In genomic region chr10:52072482-52072881, GRCm38 (mm10) we compare ENCODE assay signal across 8 mouse cellular contexts. TPM values are rescaled to one million over a fixed set of nuclear protein-coding genes. Genes with fewer than 3 reads are reported as not detected.
A peak's percentile ranks its signal among the peaks of the same experiment; 100 is the strongest.
DNase-seq lines count a peak whose midpoint lies in the region; ATAC-seq and TF ChIP-seq lines count a peak whose summit lies in the region.

No protein-coding gene starts in this region.

- H3K36me3 ChIP-seq in limb, embryonic 11.5 days (ENCODE audit: control insufficient read depth, insufficient read depth, low read length): no peaks in the 10 kb centered on the region
- H3K36me3 ChIP-seq in limb, embryonic 10.5 days: no peaks in the 10 kb centered on the region
- H3K36me3 ChIP-seq in embryonic facial prominence, embryonic 14.5 days (ENCODE audit: control insufficient read depth, insufficient read depth, low read length): no peaks in the 10 kb centered on the region
- no peaks in the 10 kb centered on the region for H3K36me3 ChIP-seq in kidney, adult 2 months (ENCODE audit: control insufficient read depth, insufficient read depth, low read length)
- no peaks in the 10 kb centered on the region for H3K36me3 ChIP-seq in limb, embryonic 13.5 days

- DNase-seq in limb, embryonic 11.5 days (ENCODE audit: low spot score): peak; percentile 62
- no peak for DNase-seq in limb, embryonic 10.5 days (ENCODE audit: low spot score)
- DNase-seq in adipocyte (ENCODE audit: low spot score): peak; percentile 73
- DNase-seq in embryonic facial prominence, embryonic 14.5 days (ENCODE audit: low spot score): peak; percentile 69
- DNase-seq in kidney, adult 2 months: peak; percentile 51
- peak; percentile 49 to 54 for DNase-seq in right cerebral cortex, adult 2 months (ENCODE audit: low spot score in 2 of 2)
- no peak for DNase-seq in urinary bladder, postnatal 4 days (ENCODE audit: low spot score in 2 of 2)

- no peak overlapping the region for H3K27ac ChIP-seq in limb, embryonic 11.5 days (replicated peaks; ENCODE audit: low read depth, low read length)
- no peak overlapping the region for H3K27ac ChIP-seq in limb, embryonic 10.5 days
- no peak overlapping the region for H3K27ac ChIP-seq in embryonic facial prominence, embryonic 14.5 days (replicated peaks; ENCODE audit: low read depth, low read length)
- no peak overlapping the region for H3K27ac ChIP-seq in kidney, adult 2 months (ENCODE audit: insufficient read depth, low read depth, low read length)
- H3K27ac ChIP-seq in limb, embryonic 13.5 days: no peak overlapping the region

- no peak overlapping the region for H3K9ac ChIP-seq in limb, embryonic 11.5 days (ENCODE audit: low read length)
- no peak overlapping the region for H3K9ac ChIP-seq in embryonic facial prominence, embryonic 14.5 days (ENCODE audit: low read depth, low read length)
- H3K9ac ChIP-seq in limb, embryonic 13.5 days: no peak overlapping the region

- no peak for TF ChIP-seq POLR2A in kidney, adult 2 months (IDR thresholded peaks at IDR 0.05; ENCODE audit: low read depth, low read length)

- peak; percentile 65; the same call in 1 of the 2 replicates for ATAC-seq in limb, embryonic 11.5 days (ENCODE audit: insufficient number of reproducible peaks, low FRiP score, low TSS enrichment, low read depth)
- ATAC-seq in embryonic facial prominence, embryonic 14.5 days (ENCODE audit: low read depth): no peak
- ATAC-seq in limb, embryonic 13.5 days (ENCODE audit: low FRiP score, low read depth): 0 out of 2 replicates have a peak, but pooled peaks have one; percentile 57

- H3K4me3 ChIP-seq in limb, embryonic 11.5 days (ENCODE audit: low read depth, low read length): no peak overlapping the region
- H3K4me3 ChIP-seq in limb, embryonic 10.5 days: no peak overlapping the region
- no peak overlapping the region for H3K4me3 ChIP-seq in embryonic facial prominence, embryonic 14.5 days (ENCODE audit: low read depth, low read length)
- H3K4me3 ChIP-seq in kidney, adult 2 months (ENCODE audit: insufficient read depth, low read depth, low read length): no peak overlapping the region
- no peak overlapping the region for H3K4me3 ChIP-seq in limb, embryonic 13.5 days

- no peak overlapping the region for H3K4me2 ChIP-seq in limb, embryonic 11.5 days (ENCODE audit: low read depth, severe bottlenecking)
- no peak overlapping the region for H3K4me2 ChIP-seq in embryonic facial prominence, embryonic 14.5 days (ENCODE audit: low read depth, low read length)
- no peak overlapping the region for H3K4me2 ChIP-seq in limb, embryonic 13.5 days (replicated peaks)

- peak; percentile 44 for TF ChIP-seq CTCF in kidney, adult 2 months (conservative IDR thresholded peaks at IDR 0.05; ENCODE audit: insufficient read depth, insufficient read length, low read depth, low read length)

- no peaks in the 10 kb centered on the region for H3K4me1 ChIP-seq in limb, embryonic 11.5 days (ENCODE audit: control insufficient read depth, insufficient read depth, low read length)
- H3K4me1 ChIP-seq in limb, embryonic 10.5 days: no peaks in the 10 kb centered on the region
- no peaks in the 10 kb centered on the region for H3K4me1 ChIP-seq in embryonic facial prominence, embryonic 14.5 days (ENCODE audit: control insufficient read depth, insufficient read depth, low read length)
- H3K4me1 ChIP-seq in kidney, adult 2 months (ENCODE audit: control insufficient read depth, insufficient read depth, low read length): no peaks in the 10 kb centered on the region
- H3K4me1 ChIP-seq in limb, embryonic 13.5 days: no peaks in the 10 kb centered on the region

- no peaks in the 10 kb centered on the region for H3K27me3 ChIP-seq in limb, embryonic 11.5 days (ENCODE audit: control insufficient read depth, insufficient read depth, low read length)
- H3K27me3 ChIP-seq in limb, embryonic 10.5 days (ENCODE audit: low read depth, poor library complexity, severe bottlenecking): no peaks in the 10 kb centered on the region
- H3K27me3 ChIP-seq in embryonic facial prominence, embryonic 14.5 days (replicated peaks; ENCODE audit: control insufficient read depth, insufficient read depth, low read length): no peaks in the 10 kb centered on the region
- H3K27me3 ChIP-seq in kidney, adult 2 months (replicated peaks; ENCODE audit: control insufficient read depth, insufficient read depth, low read length): no peaks in the 10 kb centered on the region
- no peaks in the 10 kb centered on the region for H3K27me3 ChIP-seq in limb, embryonic 13.5 days

- H3K9me3 ChIP-seq in limb, embryonic 11.5 days (ENCODE audit: control insufficient read depth, low read length): no peaks in the 10 kb centered on the region
- no peaks in the 10 kb centered on the region for H3K9me3 ChIP-seq in limb, embryonic 10.5 days (replicated peaks)
- H3K9me3 ChIP-seq in embryonic facial prominence, embryonic 14.5 days (ENCODE audit: control insufficient read depth, low read length): no peaks in the 10 kb centered on the region
- no peaks in the 10 kb centered on the region for H3K9me3 ChIP-seq in limb, embryonic 13.5 days

RNA-seq across cellular contexts. Expression of gene Vgll2, which starts 50.2 kb away (rescaled TPM):
- polyA plus RNA-seq in limb, embryonic 11.5 days (2014; fragmentation: Nextera tagmentation; extraction: Ambion mirVana): 7.9 and 10.9 TPM in 2 replicates
- 1.2 and 4.2 TPM in 2 replicates for polyA plus RNA-seq in limb, embryonic 10.5 days (2016; fragmentation: Nextera tagmentation; extraction: Ambion mirVana)
- polyA plus RNA-seq in embryonic facial prominence, embryonic 14.5 days (2014; fragmentation: Nextera tagmentation; extraction: Ambion mirVana): 53.2 and 53.3 TPM in 2 replicates
- 1.8 TPM in 1 of 2 replicates, not detected in the other for polyA plus RNA-seq in kidney, adult 2 months (2012; rRNA removed)
- polyA plus RNA-seq in limb, embryonic 13.5 days (2015; fragmentation: Nextera tagmentation; extraction: Ambion mirVana): 31.1 and 31.9 TPM in 2 replicates

Comparison
In these comparisons a context has a peak if more than half of its experiments do, and no peak if none do; other contexts are left out.
1. DNase-seq: peak in limb, embryonic 11.5 days (single experiment), adipocyte (single experiment), embryonic facial prominence, embryonic 14.5 days (single experiment), kidney, adult 2 months (single experiment) and right cerebral cortex, adult 2 months (2 of 2); none in limb, embryonic 10.5 days (single experiment) and urinary bladder, postnatal 4 days (0 of 2).